Mouse (Mus musculus) right cerebral cortex, postnatal 10 days (tissue): ENCODE measurements around the gene Dhx36.

ENCODE experiments used
- DNase-seq, 2 experiments: peaks; one replicate each; pipeline ENCODE4 v3.0.0; 2021; ENCODE audit warnings: low spot score in 2 of 2

Gene Dhx36

GRCm38 (mm10) chr3:62433675-62434074 is 73.1 kb downstream of the Dhx36 start:
- DNase-seq, result no peak

GRCm38 (mm10) chr3:62418387-62419138 is 88.2 kb downstream of the Dhx36 start:
- DNase-seq, result no peak
